Mouse (Mus musculus): Measurements from ENCODE around the gene Tcp1. TPM values are rescaled to one million over a fixed set of nuclear protein-coding genes. Genes with fewer than 3 reads are reported as not detected.
"Not testable (repeated sequence)": the region's sequence is repeated elsewhere in the genome, so short reads cannot be mapped to it uniquely, and the experiment has no call there.

Tcp1 gene
- total RNA-seq, 1 experiment from 2014 or later, result 1,091 TPM

GRCm38 (mm10) chr17:12941543-12942260 lies 26.2 kb downstream of the Tcp1 start:
- ATAC-seq (replicated peaks in 1 of 2; ENCODE audit: insufficient read depth in 1 of 2, low FRiP score in 2 of 2, low TSS enrichment in 1 of 2, low read depth in 1 of 2, poor library complexity in 2 of 2, severe bottlenecking in 2 of 2), result no peak

GRCm38 (mm10) chr17:12942459-12943162 lies 27.1 kb downstream of the Tcp1 start:
- ATAC-seq (replicated peaks in 1 of 2; ENCODE audit: insufficient read depth in 1 of 2, low FRiP score in 2 of 2, low TSS enrichment in 1 of 2, low read depth in 1 of 2, poor library complexity in 2 of 2, severe bottlenecking in 2 of 2), result no peak

GRCm38 (mm10) chr17:12949669-12950068 lies 34.2 kb downstream of the Tcp1 start:
- ATAC-seq (replicated peaks in 1 of 2; ENCODE audit: insufficient read depth in 1 of 2, low FRiP score in 2 of 2, low TSS enrichment in 1 of 2, low read depth in 1 of 2, poor library complexity in 2 of 2, severe bottlenecking in 2 of 2), result no peak

- ATAC-seq (replicated peaks in 1 of 2; ENCODE audit: insufficient read depth in 1 of 2, low FRiP score in 2 of 2, low TSS enrichment in 1 of 2, low read depth in 1 of 2, poor library complexity in 2 of 2, severe bottlenecking in 2 of 2), result no peak
These were observed 41.2 kb downstream of the Tcp1 start for GRCm38 (mm10) chr17:12956664-12957063.

GRCm38 (mm10) chr17:12959377-12959776 lies 43.9 kb downstream of the Tcp1 start:
- not testable (repeated sequence) for ATAC-seq (replicated peaks in 1 of 2; ENCODE audit: insufficient read depth in 1 of 2, low FRiP score in 2 of 2, low TSS enrichment in 1 of 2, low read depth in 1 of 2, poor library complexity in 2 of 2, severe bottlenecking in 2 of 2)

GRCm38 (mm10) chr17:12960331-12960873 lies 44.9 kb downstream of the Tcp1 start, which contains the start of gene Acat2:
Gene Acat2 (minus strand): TSS chr17:12960747.
- peak; percentile 96 to 99 for ATAC-seq (replicated peaks in 1 of 2; ENCODE audit: insufficient read depth in 1 of 2, low FRiP score in 2 of 2, low TSS enrichment in 1 of 2, low read depth in 1 of 2, poor library complexity in 2 of 2, severe bottlenecking in 2 of 2)

GRCm38 (mm10) chr17:12963476-12963875 lies 48.0 kb downstream of the Tcp1 start:
- no peak for ATAC-seq (replicated peaks in 1 of 2; ENCODE audit: insufficient read depth in 1 of 2, low FRiP score in 2 of 2, low TSS enrichment in 1 of 2, low read depth in 1 of 2, poor library complexity in 2 of 2, severe bottlenecking in 2 of 2)

- no peak for ATAC-seq (replicated peaks in 1 of 2; ENCODE audit: insufficient read depth in 1 of 2, low FRiP score in 2 of 2, low TSS enrichment in 1 of 2, low read depth in 1 of 2, poor library complexity in 2 of 2, severe bottlenecking in 2 of 2)
These were observed 51.7 kb downstream of the Tcp1 start for GRCm38 (mm10) chr17:12967173-12967572.

GRCm38 (mm10) chr17:12973851-12974250 lies 58.4 kb downstream of the Tcp1 start:
- ATAC-seq (replicated peaks in 1 of 2; ENCODE audit: insufficient read depth in 1 of 2, low FRiP score in 2 of 2, low TSS enrichment in 1 of 2, low read depth in 1 of 2, poor library complexity in 2 of 2, severe bottlenecking in 2 of 2), result no peak

Other genes starting within 250 kb of the Tcp1 start
- not detected in 2 replicates for gene Slc22a1, start 239.9 kb upstream of the Tcp1 start, total RNA-seq (2017)
- 17.5 and 24.6 TPM in 2 replicates for gene Igf2r, start 146.0 kb upstream of the Tcp1 start, total RNA-seq (2017)
- not detected in 2 replicates for gene Mas1, start 47.6 kb upstream of the Tcp1 start, total RNA-seq (2017)
- not detected in 2 replicates for gene Mrgprh, start 39.7 kb upstream of the Tcp1 start, total RNA-seq (2017)
- not detected in 2 replicates for gene Pnldc1, start 5.5 kb upstream of the Tcp1 start, total RNA-seq (2017)
- gene Mrpl18, start 644 bp downstream of the Tcp1 start, total RNA-seq (2017), result 129 and 167 TPM in 2 replicates
- gene Acat3, start 24.9 kb downstream of the Tcp1 start, total RNA-seq (2017), result 0.44 and 1.3 TPM in 2 replicates
- gene Acat2, start 45.0 kb downstream of the Tcp1 start, total RNA-seq (2017), result 16.2 and 19.1 TPM in 2 replicates
- gene Wtap, start 78.5 kb downstream of the Tcp1 start, total RNA-seq (2017), result 271 and 460 TPM in 2 replicates
- 54.6 and 73.5 TPM in 2 replicates for gene Sod2, start 91.1 kb downstream of the Tcp1 start, total RNA-seq (2017)
- gene Gpr31b, start 136.6 kb downstream of the Tcp1 start, total RNA-seq (2017), result not detected in 2 replicates
- gene Tcp10b, start 145.4 kb downstream of the Tcp1 start, total RNA-seq (2017), result not detected in 2 replicates
- not detected in 2 replicates for gene Unc93a, start 216.1 kb downstream of the Tcp1 start, total RNA-seq (2017)

All from hematopoietic stem cell, adult 5-6 weeks (primary cell).